Mouse (Mus musculus) G1E (cell line): ENCODE measurements around the gene Rassf5.

ENCODE experiments used
- CTCF ChIP-seq: IDR thresholded peaks from 2 replicates; pipeline ENCODE4 v1.5.1; 2012; ENCODE audit warnings: low read depth, low read length, inconsistent platforms, mixed read lengths
- POLR2AphosphoS5 ChIP-seq: IDR thresholded peaks from 2 replicates; pipeline ENCODE4 v1.6.1; 2012; ENCODE audit warnings: low read depth, low read length, inconsistent platforms; ENCODE audit not compliant: insufficient replicate concordance

GRCm38 (mm10) chr1:131246433-131247395, 1.7 kb upstream of the Rassf5 start:
- no peak; the same call in 1 of the 2 replicates for TF ChIP-seq CTCF
- TF ChIP-seq POLR2AphosphoS5, result no peak
